Mouse (Mus musculus) forebrain, postnatal 0 days (tissue): ENCODE results near the gene Fbxo42. TPM values are rescaled to one million over a fixed set of nuclear protein-coding genes. Genes with fewer than 3 reads are reported as not detected.

Experiments
- ATAC-seq: fragments of 200-750 bp; cut with Nextera tagmentation; 2 replicates; pipeline ENCODE4 v1.8.0; 2017; ENCODE audit warnings: mild to moderate bottlenecking, moderate library complexity
- DNase-seq: peaks from one replicate; pipeline ENCODE4 v3.0.0-alpha.2; 2015
- H3K27ac ChIP-seq: fragments of 300-500 bp; sonication (generic); 2 replicates; pipeline ENCODE4 v1.5.1; 2014; ENCODE audit warnings: low read depth, mild to moderate bottlenecking, antibody characterized with exemption, low read length, moderate library complexity, mixed read lengths
- H3K27me3 ChIP-seq: fragments of 300-500 bp; sonication (generic); 2 replicates; pipeline ENCODE4 v1.6.1; 2014; ENCODE audit warnings: mild to moderate bottlenecking, low read length, mixed read lengths; ENCODE audit not compliant: insufficient read depth
- H3K36me3 ChIP-seq: fragments of 300-500 bp; sonication (generic); 2 replicates; pipeline ENCODE4 v1.6.1; 2014; ENCODE audit warnings: mild to moderate bottlenecking, moderate library complexity; ENCODE audit not compliant: insufficient read depth
- H3K4me1 ChIP-seq: fragments of 300-500 bp; sonication (generic); 2 replicates; pipeline ENCODE4 v1.6.1; 2014; ENCODE audit warnings: antibody characterized with exemption; ENCODE audit not compliant: insufficient read depth
- H3K4me2 ChIP-seq: fragments of 300-500 bp; sonication (generic); 2 replicates; pipeline ENCODE4 v1.6.1; 2014; ENCODE audit warnings: low read depth, mild to moderate bottlenecking, moderate library complexity
- H3K4me3 ChIP-seq: fragments of 300-500 bp; sonication (generic); 2 replicates; pipeline ENCODE4 v1.5.1; 2014; ENCODE audit warnings: low read depth, low read length, mixed read lengths
- H3K9ac ChIP-seq: fragments of 300-500 bp; sonication (generic); 2 replicates; pipeline ENCODE4 v1.6.1; 2014; ENCODE audit warnings: mild to moderate bottlenecking
- H3K9me3 ChIP-seq: fragments of 300-500 bp; sonication (generic); 2 replicates; pipeline ENCODE4 v1.6.1; 2016; ENCODE audit warnings: low read length
- CTCF ChIP-seq: sonication (generic); IDR thresholded peaks from 2 replicates; pipeline ENCODE4 v1.5.1; 2016; ENCODE audit warnings: antibody characterized with exemption, control low read depth, low read depth
- WGBS: fragments of 180-500 bp; shearing (Covaris S2); extraction: QIAGEN DNeasy Blood & Tissue Kit; methylation state at CpG from one replicate; pipeline ENCODE4 v1.1.7; 2014; 5-methylcytosine and 5-hydroxymethylcytosine counted together
- polyA plus RNA-seq: library from polyadenylated mRNA; unstranded; fragments of >200 nt; fragmentation: Nextera tagmentation; extraction: Ambion mirVana; gene quantifications from 2 replicates; pipeline ENCODE4 v1.2.1, GENCODE M21; 2015
- total RNA-seq: library from RNA; depleted of rRNA; stranded (reverse); fragments of >200 nt; gene quantifications from 2 replicates; pipeline ENCODE4 v1.2.3, GENCODE M21; 2014

The Fbxo42 gene
- total and polyA plus RNA-seq, 2 experiments from 2014 or later, result 13.1 to 18.0 TPM

GRCm38 (mm10) chr4:141172121-141172520, 24.4 kb downstream of the Fbxo42 start:
- 0 out of 2 replicates have a peak overlapping the region, but pooled peaks have one; percentile 9 for H3K27ac ChIP-seq
- H3K36me3 ChIP-seq, result peaks cover 30% of the 10 kb centered on the region
- no peaks in the 10 kb centered on the region for H3K4me1 ChIP-seq
- WGBS, result 84% methylated on average over 8 of the region's 8 CpGs
- TF ChIP-seq CTCF, result no peak
- H3K9me3 ChIP-seq, result no peaks in the 10 kb centered on the region
- DNase-seq (peak; percentile 25), ATAC-seq (0 out of 2 replicates have a peak, but pooled peaks have one; percentile 20)
- no peak overlapping the region for H3K9ac ChIP-seq
- H3K4me2 ChIP-seq, result no peak overlapping the region
- H3K4me3 ChIP-seq, result no peak overlapping the region
- no peaks in the 10 kb centered on the region for H3K27me3 ChIP-seq

GRCm38 (mm10) chr4:141175783-141176182, 28.1 kb downstream of the Fbxo42 start:
- Histone ChIP-seq H3K4me3 (no peak overlapping the region), H3K27ac (no peak overlapping the region), H3K27me3 (no peaks in the 10 kb centered on the region), H3K36me3 (peaks cover 21% of the 10 kb centered on the region), H3K4me1 (no peaks in the 10 kb centered on the region), H3K9ac (no peak overlapping the region), H3K4me2 (no peak overlapping the region), H3K9me3 (no peaks in the 10 kb centered on the region)
- ATAC-seq (no peak), DNase-seq (no peak)
- 75% methylated on average over 5 of the region's 5 CpGs for WGBS
- TF ChIP-seq CTCF, result no peak

- 86% methylated on average over 10 of the region's 10 CpGs for WGBS
- H3K27ac ChIP-seq, result no peak overlapping the region
Measured at GRCm38 (mm10) chr4:141176328-141176838, 28.7 kb downstream of the Fbxo42 start.

GRCm38 (mm10) chr4:141178500-141178899, 30.8 kb downstream of the Fbxo42 start:
- no peak overlapping the region for H3K27ac ChIP-seq
- no peak for TF ChIP-seq CTCF
- WGBS, result 80% methylated on average over 4 of the region's 4 CpGs
- no peaks in the 10 kb centered on the region for H3K4me1 ChIP-seq
- H3K4me2 ChIP-seq, result no peak overlapping the region
- H3K27me3 ChIP-seq, result no peaks in the 10 kb centered on the region
- DNase-seq, result no peak
- H3K36me3 ChIP-seq, result peaks cover 34% of the 10 kb centered on the region
- H3K9me3 ChIP-seq, result no peaks in the 10 kb centered on the region
- no peak overlapping the region for H3K4me3 ChIP-seq
- ATAC-seq, result no peak
- no peak overlapping the region for H3K9ac ChIP-seq

More at GRCm38 (mm10) chr4:141176328-141176838, 28.7 kb downstream of the Fbxo42 start:
- no peak overlapping the region for H3K4me2 ChIP-seq
- no peak for DNase-seq
- peaks cover 21% of the 10 kb centered on the region for H3K36me3 ChIP-seq
- no peak overlapping the region for H3K4me3 ChIP-seq
- ATAC-seq, result no peak
- no peaks in the 10 kb centered on the region for H3K9me3 ChIP-seq
- no peak for TF ChIP-seq CTCF
- no peak overlapping the region for H3K9ac ChIP-seq
- no peaks in the 10 kb centered on the region for H3K27me3 ChIP-seq
- H3K4me1 ChIP-seq, result no peaks in the 10 kb centered on the region

- H3K4me1 ChIP-seq, result no peaks in the 10 kb centered on the region
- no peak for ATAC-seq
Measured at GRCm38 (mm10) chr4:141180831-141181230, 33.1 kb downstream of the Fbxo42 start.

GRCm38 (mm10) chr4:141181981-141182380, 34.3 kb downstream of the Fbxo42 start:
- Histone ChIP-seq H3K4me2 (no peak overlapping the region), H3K4me1 (no peaks in the 10 kb centered on the region), H3K27ac (no peak overlapping the region), H3K9me3 (no peaks in the 10 kb centered on the region), H3K36me3 (peaks cover 32% of the 10 kb centered on the region), H3K4me3 (no peak overlapping the region), H3K27me3 (no peaks in the 10 kb centered on the region), H3K9ac (no peak overlapping the region)
- DNase-seq (no peak), ATAC-seq (no peak)
- no peak for TF ChIP-seq CTCF
- WGBS, result 97% methylated on average over 6 of the region's 6 CpGs

More at GRCm38 (mm10) chr4:141180831-141181230, 33.1 kb downstream of the Fbxo42 start:
- Histone ChIP-seq H3K36me3 (peaks cover 32% of the 10 kb centered on the region), H3K9me3 (no peaks in the 10 kb centered on the region), H3K4me3 (no peak overlapping the region), H3K27ac (no peak overlapping the region), H3K27me3 (no peaks in the 10 kb centered on the region), H3K9ac (no peak overlapping the region), H3K4me2 (no peak overlapping the region)
- WGBS, result 79% methylated on average over 8 of the region's 8 CpGs
- TF ChIP-seq CTCF, result no peak
- no peak for DNase-seq

- 94% methylated on average over 2 of the region's 2 CpGs for WGBS
- peaks cover 32% of the 10 kb centered on the region for H3K36me3 ChIP-seq
- no peak overlapping the region for H3K27ac ChIP-seq
- H3K4me2 ChIP-seq, result no peak overlapping the region
- H3K4me3 ChIP-seq, result no peak overlapping the region
- ATAC-seq (no peak), DNase-seq (no peak)
- H3K9ac ChIP-seq, result no peak overlapping the region
- no peaks in the 10 kb centered on the region for H3K27me3 ChIP-seq
- H3K9me3 ChIP-seq, result no peaks in the 10 kb centered on the region
- no peaks in the 10 kb centered on the region for H3K4me1 ChIP-seq
- TF ChIP-seq CTCF, result no peak
Measured at GRCm38 (mm10) chr4:141183932-141184331, 36.2 kb downstream of the Fbxo42 start.
